Mouse (Mus musculus) frontal cortex, adult 2 months (tissue): ENCODE data around the gene Rgma. TPM values are rescaled to one million over a fixed set of nuclear protein-coding genes. Genes with fewer than 3 reads are reported as not detected.

Experiments
- DNase-seq, 2 experiments: peaks; one replicate each; pipeline ENCODE4 v3.0.0; 2022; ENCODE audit warnings: low spot score in 1 of 2; ENCODE audit errors: extremely low spot score in 1 of 2
- polyA plus RNA-seq: library from polyadenylated mRNA; depleted of rRNA; stranded (reverse); fragments of >200 nt; gene quantifications from 2 replicates; pipeline ENCODE4 v1.2.3, GENCODE M21; 2012

The Rgma gene
- polyA plus RNA-seq, 1 experiment, result 31.7 TPM

GRCm38 (mm10) chr7:73399501-73400044, 24.3 kb downstream of the Rgma start:
- peak in 1 of 2 experiments; percentile 92 for DNase-seq

- no peak for DNase-seq
Observed at GRCm38 (mm10) chr7:73400051-73400916, 25.0 kb downstream of the Rgma start.

GRCm38 (mm10) chr7:73402106-73402505, 26.8 kb downstream of the Rgma start:
- no peak for DNase-seq

- DNase-seq, result no peak
Observed at GRCm38 (mm10) chr7:73402671-73403070, 27.4 kb downstream of the Rgma start.

- no peak for DNase-seq
Observed at GRCm38 (mm10) chr7:73403538-73403937, 28.2 kb downstream of the Rgma start.

- DNase-seq, result no peak
Observed at GRCm38 (mm10) chr7:73405550-73405949, 30.2 kb downstream of the Rgma start.

GRCm38 (mm10) chr7:73411523-73411922, 36.2 kb downstream of the Rgma start:
- DNase-seq, result no peak

- no peak for DNase-seq
Observed at GRCm38 (mm10) chr7:73411986-73412385, 36.7 kb downstream of the Rgma start.

GRCm38 (mm10) chr7:73412419-73412818, 37.1 kb downstream of the Rgma start:
- no peak for DNase-seq

GRCm38 (mm10) chr7:73414192-73414591, 38.9 kb downstream of the Rgma start:
- no peak for DNase-seq

GRCm38 (mm10) chr7:73419375-73419774, 44.1 kb downstream of the Rgma start:
- no peak for DNase-seq

- DNase-seq, result no peak
Observed at GRCm38 (mm10) chr7:73420827-73421226, 45.5 kb downstream of the Rgma start.

- no peak for DNase-seq
Observed at GRCm38 (mm10) chr7:73421278-73422015, 46.1 kb downstream of the Rgma start.

- DNase-seq, result peak; percentile 84 to 94
Observed at GRCm38 (mm10) chr7:73422223-73423113, 47.2 kb downstream of the Rgma start.

- DNase-seq, result peak; percentile 53 to 78
Observed at GRCm38 (mm10) chr7:73423236-73423635, 47.9 kb downstream of the Rgma start.

- DNase-seq, result no peak
Observed at GRCm38 (mm10) chr7:73424243-73424642, 48.9 kb downstream of the Rgma start.

GRCm38 (mm10) chr7:73424705-73425104, 49.4 kb downstream of the Rgma start:
- DNase-seq, result no peak

- DNase-seq, result no peak
Observed at GRCm38 (mm10) chr7:73425451-73425850, 50.1 kb downstream of the Rgma start.

GRCm38 (mm10) chr7:73426235-73426634, 50.9 kb downstream of the Rgma start:
- DNase-seq, result no peak

GRCm38 (mm10) chr7:73426752-73427386, 51.6 kb downstream of the Rgma start:
- no peak for DNase-seq
